In genomic region chr7:44823409-44823808, GRCm38 (mm10) we compare ENCODE assay signal across 10 mouse cellular contexts. TPM values are rescaled to one million over a fixed set of nuclear protein-coding genes. Genes with fewer than 3 reads are reported as not detected.
DNase-seq lines count a peak whose midpoint lies in the region; ATAC-seq and TF ChIP-seq lines count a peak whose summit lies in the region.
"Had no signal": no experiment of that assay in that cellular context is flagged by ENCODE, and none has a peak within 500 bp of the region (broad histone marks: within the 10 kb centered on the region; RNA-seq: fewer than 3 reads in every experiment).

No protein-coding gene starts in this region.

- peak; percentile 14; the same call in 1 of the 2 replicates for TF ChIP-seq CTCF in small intestine, adult 2 months (IDR thresholded peaks at IDR 0.05; ENCODE audit: extremely low read depth, insufficient read length, insufficient replicate concordance, low read depth, low read length)

- H3K36me3 ChIP-seq in heart, embryonic 13.5 days, result peaks cover 15% of the 10 kb centered on the region
- H3K36me3 ChIP-seq in small intestine, adult 2 months (ENCODE audit: control insufficient read depth, insufficient read depth, low read length), result peaks cover 4% of the 10 kb centered on the region
- H3K36me3 ChIP-seq: neural tube, embryonic 15.5 days had no signal

- peaks cover 80% of the 10 kb centered on the region for H3K4me1 ChIP-seq in heart, embryonic 13.5 days
- H3K4me1 ChIP-seq in small intestine, adult 2 months (ENCODE audit: control insufficient read depth, insufficient read depth, insufficient read length, low read length), result peaks cover 8% of the 10 kb centered on the region; the same call in 1 of the 2 replicates

- peak overlapping the region; percentile 8 for H3K9ac ChIP-seq in heart, embryonic 13.5 days
- H3K9ac ChIP-seq: hindbrain, embryonic 14.5 days had no signal

- H3K4me3 ChIP-seq in heart, embryonic 13.5 days, result no peak overlapping the region
- H3K4me3 ChIP-seq in small intestine, adult 2 months (ENCODE audit: low read depth, low read length), result no peak overlapping the region
- H3K4me3 ChIP-seq: neural tube, embryonic 15.5 days had no signal

- 34% methylated on average over 7 of the region's 7 CpGs for WGBS in heart, embryonic 13.5 days
- 22% methylated on average over 7 of the region's 7 CpGs for WGBS in small intestine, adult 2 months

- H3K9me3 ChIP-seq in heart, embryonic 13.5 days, result no peaks in the 10 kb centered on the region
- H3K9me3 ChIP-seq: neural tube, embryonic 15.5 days had no signal

- DNase-seq in adrenal gland, postnatal 14 days, result peak; percentile 3
- no peak for DNase-seq in adrenal gland, postnatal 4 days (ENCODE audit: low spot score in 2 of 2)
- DNase-seq in heart, adult 8-10 months (ENCODE audit: low spot score), result no peak
- DNase-seq in retina, postnatal 1 day, result peak; percentile 44
- DNase-seq in retina, embryonic 14.5 days (ENCODE audit: low spot score), result no peak
- no peak for DNase-seq in natural killer cell, adult 2 months (ENCODE audit: low spot score in 2 of 2)

- no peak for TF ChIP-seq POLR2A in small intestine, adult 2 months (IDR thresholded peaks at IDR 0.05; ENCODE audit: low read depth, low read length)

- no peak overlapping the region for H3K27ac ChIP-seq in heart, embryonic 13.5 days (replicated peaks)
- no peak overlapping the region for H3K27ac ChIP-seq in small intestine, adult 2 months (ENCODE audit: insufficient read depth, low read depth, low read length)
- H3K27ac ChIP-seq: hindbrain, embryonic 14.5 days; neural tube, embryonic 15.5 days had no signal

- H3K27me3 ChIP-seq in heart, embryonic 13.5 days (replicated peaks), result no peaks in the 10 kb centered on the region
- no peaks in the 10 kb centered on the region for H3K27me3 ChIP-seq in small intestine, adult 2 months (ENCODE audit: control insufficient read depth, insufficient read depth, low read length)
- H3K27me3 ChIP-seq: neural tube, embryonic 15.5 days had no signal

- no peak overlapping the region for H3K4me2 ChIP-seq in heart, embryonic 13.5 days
- H3K4me2 ChIP-seq: hindbrain, embryonic 14.5 days; neural tube, embryonic 15.5 days had no signal

- ATAC-seq in heart, embryonic 13.5 days (ENCODE audit: extremely low read depth, insufficient number of reproducible peaks, low FRiP score, low TSS enrichment), result no peak

RNA-seq across cellular contexts. Expression of gene Atf5, which starts 7.0 kb away (rescaled TPM):
- total RNA-seq in adrenal gland, postnatal 14 days (2021), result 147 and 165 TPM in 2 replicates
- 100 to 1,000 TPM in 1 of 2 experiments, 10 to 100 TPM in 1; 59.8 to 104 TPM for total RNA-seq in adrenal gland, postnatal 4 days (2021)
- 2.4 and 2.7 TPM in 2 replicates for polyA plus RNA-seq in heart, embryonic 13.5 days (2015; fragmentation: Nextera tagmentation; extraction: Ambion mirVana)
- 10 to 100 TPM; 55.1 to 71.1 (median 64.7) TPM for total RNA-seq in heart, adult 8-10 months (2022)
- 83.9 and 102 TPM in 2 replicates for polyA plus RNA-seq in small intestine, adult 2 months (2012; rRNA removed)

RNA-seq across cellular contexts. Expression of gene Il4i1, which starts 7.2 kb away (rescaled TPM):
- 2.0 and 13.8 TPM in 2 replicates for total RNA-seq in adrenal gland, postnatal 14 days (2021)
- 1 to 10 TPM; 1.1 to 1.8 TPM for total RNA-seq in adrenal gland, postnatal 4 days (2021)
- polyA plus RNA-seq in heart, embryonic 13.5 days (2015; fragmentation: Nextera tagmentation; extraction: Ambion mirVana), result 0.51 and 0.70 TPM in 2 replicates
- 1 to 10 TPM in 2 of 4 experiments, under 1 TPM in 2; 0.35 to 1.2 (median 0.88) TPM for total RNA-seq in heart, adult 8-10 months (2022)
- polyA plus RNA-seq in small intestine, adult 2 months (2012; rRNA removed), result 8.0 and 13.8 TPM in 2 replicates

RNA-seq across cellular contexts. Expression of gene Nup62, which starts 7.5 kb away (rescaled TPM):
- 45.7 and 59.1 TPM in 2 replicates for total RNA-seq in adrenal gland, postnatal 14 days (2021)
- 10 to 100 TPM; 60.1 to 65.5 TPM for total RNA-seq in adrenal gland, postnatal 4 days (2021)
- polyA plus RNA-seq in heart, embryonic 13.5 days (2015; fragmentation: Nextera tagmentation; extraction: Ambion mirVana), result 77.5 and 80.3 TPM in 2 replicates
- total RNA-seq in heart, adult 8-10 months (2022), result 10 to 100 TPM; 18.7 to 32.3 (median 24.4) TPM
- 30.9 and 53.3 TPM in 2 replicates for polyA plus RNA-seq in small intestine, adult 2 months (2012; rRNA removed)

RNA-seq across cellular contexts. Expression of gene Akt1s1, which starts 25.4 kb away (rescaled TPM):
- total RNA-seq in adrenal gland, postnatal 14 days (2021), result 90.6 and 104 TPM in 2 replicates
- 100 to 1,000 TPM; 119 to 134 TPM for total RNA-seq in adrenal gland, postnatal 4 days (2021)
- 96.5 and 101 TPM in 2 replicates for polyA plus RNA-seq in heart, embryonic 13.5 days (2015; fragmentation: Nextera tagmentation; extraction: Ambion mirVana)
- 10 to 100 TPM; 64.3 to 76.2 (median 70.5) TPM for total RNA-seq in heart, adult 8-10 months (2022)
- polyA plus RNA-seq in small intestine, adult 2 months (2012; rRNA removed), result 180 and 283 TPM in 2 replicates

RNA-seq across cellular contexts. Expression of gene Tbc1d17, which starts 25.5 kb away (rescaled TPM):
- 58.8 and 66.1 TPM in 2 replicates for total RNA-seq in adrenal gland, postnatal 14 days (2021)
- 10 to 100 TPM; 87.9 to 92.0 TPM for total RNA-seq in adrenal gland, postnatal 4 days (2021)
- polyA plus RNA-seq in heart, embryonic 13.5 days (2015; fragmentation: Nextera tagmentation; extraction: Ambion mirVana), result 56.1 and 57.0 TPM in 2 replicates
- total RNA-seq in heart, adult 8-10 months (2022), result 10 to 100 TPM; 40.7 to 59.5 (median 51.5) TPM
- polyA plus RNA-seq in small intestine, adult 2 months (2012; rRNA removed), result 32.1 and 63.2 TPM in 2 replicates

Comparison
In these comparisons a context has a peak if more than half of its experiments do, and no peak if none do; other contexts are left out.
1. DNase-seq: peak in adrenal gland, postnatal 14 days (single experiment) and retina, postnatal 1 day (single experiment); none in adrenal gland, postnatal 4 days (0 of 2), heart, adult 8-10 months (single experiment), retina, embryonic 14.5 days (single experiment) and natural killer cell, adult 2 months (0 of 2).